Mouse (Mus musculus) mouse embryonic stem cell (cell line): ENCODE results near the gene Bst1.

ENCODE experiments used
- in situ Hi-C, 2 experiments: fragments of 300-500 bp; cut with MboI; formaldehyde crosslinking; loops; 1 replicate in 1 of 2; 3 replicates in 1 of 2; pipeline ENCODE4 v1.14.3; 2019 to 2020; ENCODE audit warnings: low sequenced_read_pairs in 2 of 2, low pct_unique_long_range_greater_than_20kb in 1 of 2, mixed read lengths in 1 of 2; ENCODE audit not compliant: unreplicated experiment in 1 of 2

Gene Bst1

GRCm38 (mm10) chr5:43818695-43819094 lies at the start of gene Bst1:
Gene Bst1, plus strand, starts transcription at chr5:43818885.
- in situ Hi-C loops = no loop called here

GRCm38 (mm10) chr5:43770618-43771354 lies 47.9 kb upstream of the Bst1 start:
- in situ Hi-C loops = no loop called here

- in situ Hi-C loops = no loop called here
Observed at GRCm38 (mm10) chr5:43771555-43771954, 47.1 kb upstream of the Bst1 start.

- in situ Hi-C loops = no loop called here
Observed at GRCm38 (mm10) chr5:43776407-43776806, 42.3 kb upstream of the Bst1 start.

GRCm38 (mm10) chr5:43776993-43777392 lies 41.7 kb upstream of the Bst1 start:
- in situ Hi-C loops = no loop called here

DNA sequence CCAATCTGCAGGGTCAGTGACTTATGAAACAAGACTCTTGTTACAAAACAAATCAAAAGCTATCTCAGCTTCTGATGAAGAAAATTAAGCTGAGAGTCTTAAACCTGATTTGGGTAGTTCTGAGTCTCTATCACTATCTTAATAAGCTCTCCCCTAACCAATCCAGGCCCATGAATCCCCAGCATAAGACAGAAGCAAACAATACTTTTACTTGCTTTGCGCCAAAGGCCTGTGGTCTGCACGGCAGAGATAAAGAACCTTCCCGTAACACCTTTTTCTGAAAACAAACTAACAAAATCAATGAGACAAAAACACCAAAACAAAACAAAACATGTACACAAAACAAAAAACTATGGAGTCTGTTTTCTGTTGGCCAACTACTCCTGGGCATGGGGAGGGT lies 40.1 kb upstream of the Bst1 start:
- in situ Hi-C loops = no loop called here

GRCm38 (mm10) chr5:43781423-43781976 lies 37.2 kb upstream of the Bst1 start:
- in situ Hi-C loops = no loop called here

GRCm38 (mm10) chr5:43781977-43782930 lies 36.4 kb upstream of the Bst1 start:
- in situ Hi-C loops = no loop called here

GRCm38 (mm10) chr5:43783996-43784395 lies 34.7 kb upstream of the Bst1 start:
- in situ Hi-C loops = no loop called here

DNA sequence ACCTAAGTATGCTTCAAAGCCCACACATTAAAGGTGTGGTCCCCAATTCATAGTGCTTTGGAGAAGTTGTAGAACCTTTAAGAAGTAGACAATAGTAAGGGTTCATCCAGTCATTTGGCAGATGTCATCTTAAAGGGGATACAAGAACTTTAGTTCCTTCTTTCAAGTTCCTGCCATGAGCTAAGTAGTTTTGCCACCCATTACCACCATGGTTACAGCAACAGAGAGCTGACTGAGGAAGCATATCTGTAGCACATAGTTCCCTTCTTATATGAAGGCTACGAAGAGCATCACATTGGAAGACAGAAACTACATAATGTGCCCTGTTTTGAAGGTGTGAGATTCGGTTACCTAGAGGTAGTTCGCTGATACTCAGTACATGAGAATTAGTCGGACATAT lies 32.1 kb upstream of the Bst1 start:
- in situ Hi-C loops = no loop called here

DNA sequence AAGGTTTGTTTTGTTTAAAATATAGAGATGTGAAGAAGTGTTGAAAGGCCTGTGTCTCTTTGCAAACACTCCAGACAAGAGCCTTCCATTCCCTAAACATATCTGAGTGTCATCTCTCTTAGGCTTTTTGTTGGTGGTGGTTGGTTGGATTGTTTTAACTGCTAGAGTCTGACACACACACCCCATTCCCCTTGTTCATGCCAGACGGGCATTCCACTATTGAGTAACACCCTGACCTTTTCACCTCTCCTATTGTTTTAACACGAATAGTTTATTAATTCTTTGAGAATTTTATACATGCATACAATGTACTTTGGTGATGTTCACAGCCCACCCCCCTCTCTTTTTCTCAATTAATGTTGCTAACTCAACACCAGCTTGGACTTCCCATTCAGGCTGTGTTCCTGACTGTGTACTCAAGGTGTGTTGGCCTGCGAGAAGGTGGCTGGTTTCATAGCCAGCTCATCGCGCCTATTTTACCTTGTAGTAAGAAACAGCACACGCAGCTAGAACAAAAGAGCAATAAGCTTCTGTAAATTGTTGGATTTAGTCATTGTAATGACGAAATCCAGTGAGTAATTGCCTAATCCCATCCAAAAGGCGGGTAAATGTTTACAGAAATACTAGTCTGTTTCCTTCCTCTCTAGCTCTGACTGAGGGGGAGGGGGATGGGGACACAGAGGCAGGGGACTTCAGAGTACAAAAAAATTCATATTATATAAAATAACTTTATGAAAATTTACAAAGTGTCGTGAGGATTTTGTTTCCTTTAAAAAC lies 30.5 kb upstream of the Bst1 start:
- in situ Hi-C loops = no loop called here

- in situ Hi-C loops = no loop called here
Observed at GRCm38 (mm10) chr5:43792354-43792753, 26.3 kb upstream of the Bst1 start.

DNA sequence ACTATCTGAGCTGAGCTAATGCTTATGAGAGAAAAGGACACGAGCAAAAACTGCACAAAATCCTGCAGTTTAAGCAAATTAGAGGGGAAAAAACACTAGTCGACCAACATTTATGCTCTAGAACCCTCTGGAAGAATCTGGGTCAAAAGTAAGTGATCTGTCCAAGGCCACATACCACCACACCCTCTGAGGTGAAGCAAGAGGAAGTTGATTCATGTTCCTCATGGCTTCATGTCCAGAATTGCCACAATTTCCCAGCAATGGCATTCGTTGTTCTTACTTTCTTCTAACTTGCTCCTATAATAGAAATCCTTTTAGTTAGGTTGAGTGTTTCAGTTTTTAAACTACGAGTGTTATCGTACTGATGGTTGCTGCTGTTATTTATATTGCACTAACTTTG lies 19.2 kb upstream of the Bst1 start:
- in situ Hi-C loops = no loop called here

GRCm38 (mm10) chr5:43800700-43801099 lies 18.0 kb upstream of the Bst1 start:
- in situ Hi-C loops = no loop called here

GRCm38 (mm10) chr5:43801253-43801652 lies 17.4 kb upstream of the Bst1 start:
- in situ Hi-C loops = no loop called here

- in situ Hi-C loops = no loop called here
Observed at GRCm38 (mm10) chr5:43801798-43802197, 16.9 kb upstream of the Bst1 start.

DNA sequence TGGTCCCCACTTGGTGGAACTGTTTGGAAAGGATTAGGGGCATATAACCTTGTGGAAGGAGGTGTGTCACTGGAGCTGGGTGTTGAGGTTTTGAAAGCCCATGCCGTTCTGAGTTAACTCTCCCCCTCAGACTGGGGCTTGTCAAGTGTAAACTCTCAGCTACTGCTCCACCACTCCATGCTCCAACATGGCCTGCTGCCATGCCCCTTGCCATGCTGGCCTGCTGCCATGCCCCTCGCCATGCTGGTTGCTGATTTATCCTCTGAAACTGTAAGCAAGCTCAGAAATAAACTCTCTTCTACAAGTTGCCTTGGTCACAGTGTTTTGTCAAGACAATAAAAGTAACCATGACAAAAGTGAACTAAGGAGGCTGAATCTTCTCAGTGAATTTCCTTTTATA lies 13.3 kb upstream of the Bst1 start:
- in situ Hi-C loops = no loop called here

DNA sequence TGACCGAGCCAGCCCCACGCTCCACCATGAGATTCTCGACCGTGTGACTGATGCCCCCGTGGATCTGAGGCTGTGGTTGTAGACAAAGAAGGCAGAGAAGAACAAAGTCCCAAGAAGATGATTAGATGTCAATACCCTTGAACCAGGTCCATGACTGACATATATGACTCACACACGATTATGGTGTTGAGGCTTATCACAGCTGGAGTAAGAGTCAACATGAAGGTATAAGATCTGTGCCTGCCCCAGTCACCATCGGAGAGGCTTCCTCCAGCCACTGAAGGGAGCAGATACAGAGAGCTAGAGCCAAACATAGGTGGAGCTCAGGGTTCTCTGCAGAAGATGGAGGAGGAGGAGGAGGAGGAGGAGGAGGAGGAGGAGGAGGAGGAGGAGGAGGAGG lies 12.3 kb upstream of the Bst1 start:
- in situ Hi-C loops = no loop called here

GRCm38 (mm10) chr5:43806914-43807313 lies 11.8 kb upstream of the Bst1 start:
- in situ Hi-C loops = no loop called here
